In genomic region chr9:23250026-23250425, GRCm38 (mm10) we compare ENCODE assay signal across 8 mouse cellular contexts. TPM values are rescaled to one million over a fixed set of nuclear protein-coding genes. Genes with fewer than 3 reads are reported as not detected.
DNase-seq lines count a peak whose midpoint lies in the region; ATAC-seq lines count a peak whose summit lies in the region.

No protein-coding gene starts in this region.

- no peaks in the 10 kb centered on the region for H3K9me3 ChIP-seq in intestine, embryonic 16.5 days (ENCODE audit: control insufficient read depth, low read length)
- H3K9me3 ChIP-seq in midbrain, embryonic 14.5 days (ENCODE audit: control insufficient read depth, low read length) = no peaks in the 10 kb centered on the region

- no peak overlapping the region for H3K4me3 ChIP-seq in intestine, embryonic 16.5 days (ENCODE audit: low read length)
- H3K4me3 ChIP-seq in midbrain, embryonic 14.5 days (replicated peaks; ENCODE audit: low read depth, low read length) = no peak overlapping the region

- intact Hi-C loops in left cerebral cortex, postnatal 14 days (cut with DNase I) = loop anchor here (5.0 to 10.0 kb wide), 2 partner anchors 223 to 535 kb away; no protein-coding TSS in a partner anchor

- ATAC-seq in intestine, embryonic 16.5 days = peak; percentile 67; the same call in 1 of the 2 replicates
- peak; percentile 62; the same call in 1 of the 2 replicates for ATAC-seq in midbrain, embryonic 14.5 days (ENCODE audit: low FRiP score, low TSS enrichment)
- ATAC-seq in erythroblast, adult 5-6 weeks (replicated peaks; ENCODE audit: low FRiP score, poor library complexity, severe bottlenecking) = no peak

- no peak overlapping the region for H3K27ac ChIP-seq in intestine, embryonic 16.5 days (ENCODE audit: low read length)
- no peak overlapping the region for H3K27ac ChIP-seq in midbrain, embryonic 14.5 days (replicated peaks; ENCODE audit: low read depth, low read length)

- no peak overlapping the region for H3K9ac ChIP-seq in intestine, embryonic 16.5 days (ENCODE audit: low read depth, low read length)
- no peak overlapping the region for H3K9ac ChIP-seq in midbrain, embryonic 14.5 days (replicated peaks; ENCODE audit: low read length)

- WGBS in intestine, embryonic 16.5 days = 13% methylated on average over 5 of the region's 5 CpGs
- WGBS in midbrain, embryonic 14.5 days = 6% methylated on average over 5 of the region's 5 CpGs

- no peaks in the 10 kb centered on the region for H3K36me3 ChIP-seq in intestine, embryonic 16.5 days (ENCODE audit: control insufficient read depth, insufficient read depth, low read length)
- H3K36me3 ChIP-seq in midbrain, embryonic 14.5 days (ENCODE audit: control insufficient read depth, insufficient read depth, low read length) = no peaks in the 10 kb centered on the region

- H3K4me2 ChIP-seq in intestine, embryonic 16.5 days (ENCODE audit: low read depth, low read length) = no peak overlapping the region
- no peak overlapping the region for H3K4me2 ChIP-seq in midbrain, embryonic 14.5 days (ENCODE audit: low read length)

- no peaks in the 10 kb centered on the region for H3K27me3 ChIP-seq in intestine, embryonic 16.5 days (replicated peaks; ENCODE audit: control insufficient read depth, insufficient read depth, low read length)
- H3K27me3 ChIP-seq in midbrain, embryonic 14.5 days (ENCODE audit: control insufficient read depth, insufficient read depth, low read length) = no peaks in the 10 kb centered on the region

- 0 out of 2 replicates have a peak, but pooled peaks cover 3% of the 10 kb centered on the region for H3K4me1 ChIP-seq in intestine, embryonic 16.5 days (ENCODE audit: control insufficient read depth, insufficient read depth, low read length)
- peaks cover 4% of the 10 kb centered on the region; the same call in 1 of the 2 replicates for H3K4me1 ChIP-seq in midbrain, embryonic 14.5 days (ENCODE audit: control insufficient read depth, insufficient read depth, low read length)

- peak; percentile 72 to 78 for DNase-seq in adrenal gland, adult 18-20 months (ENCODE audit: low spot score in 2 of 2)
- peak; percentile 67 to 80 for DNase-seq in cerebellum, postnatal 4 days (ENCODE audit: low spot score in 2 of 2)
- DNase-seq in gastrocnemius, adult 8-10 months (ENCODE audit: low spot score in 2 of 2) = peak; percentile 50 to 56
- DNase-seq in left cerebral cortex, postnatal 14 days (ENCODE audit: low spot score in 2 of 2) = peak; percentile 84 to 87
- DNase-seq in midbrain, embryonic 14.5 days = peak; percentile 90
- peak; percentile 23 to 50 for DNase-seq in spleen, adult 18-20 months

RNA-seq across cellular contexts. Expression of gene Bmper, which starts 27.1 kb away (rescaled TPM):
- total RNA-seq in adrenal gland, adult 18-20 months (2021) = 1 to 10 TPM; 1.0 to 2.2 TPM
- 1 to 10 TPM; 2.0 to 5.3 (median 3.0) TPM for total RNA-seq in gastrocnemius, adult 8-10 months (2022)
- 8.3 and 8.9 TPM in 2 replicates for polyA plus RNA-seq in intestine, embryonic 16.5 days (2015; fragmentation: Nextera tagmentation; extraction: Ambion mirVana)
- total RNA-seq in left cerebral cortex, postnatal 14 days (2021) = 1 to 10 TPM; 5.0 to 5.3 TPM
- polyA plus RNA-seq in midbrain, embryonic 14.5 days (2014; fragmentation: Nextera tagmentation; extraction: Ambion mirVana) = 4.9 and 5.3 TPM in 2 replicates
- not detected in 2 replicates for total RNA-seq in erythroblast, adult 5-6 weeks (2015; ENCODE audit: low replicate concordance)
- not detected in 2 replicates for total RNA-seq in erythroblast, adult 5-6 weeks (2017; ENCODE audit: low replicate concordance)

Comparison
In these comparisons a context has a peak if more than half of its experiments do, and no peak if none do; other contexts are left out.
1. DNase-seq: peak in every context shown above with its lines; median percentile 90 in midbrain, embryonic 14.5 days; 86 in left cerebral cortex, postnatal 14 days; 75 in adrenal gland, adult 18-20 months; 74 in cerebellum, postnatal 4 days; 53 in gastrocnemius, adult 8-10 months; 36 in spleen, adult 18-20 months.